Mouse (Mus musculus): ENCODE data around the gene Akr1b8.
"Not testable (repeated sequence)": the region's sequence is repeated elsewhere in the genome, so short reads cannot be mapped to it uniquely, and the experiment has no call there.

Akr1b8 gene

DNA sequence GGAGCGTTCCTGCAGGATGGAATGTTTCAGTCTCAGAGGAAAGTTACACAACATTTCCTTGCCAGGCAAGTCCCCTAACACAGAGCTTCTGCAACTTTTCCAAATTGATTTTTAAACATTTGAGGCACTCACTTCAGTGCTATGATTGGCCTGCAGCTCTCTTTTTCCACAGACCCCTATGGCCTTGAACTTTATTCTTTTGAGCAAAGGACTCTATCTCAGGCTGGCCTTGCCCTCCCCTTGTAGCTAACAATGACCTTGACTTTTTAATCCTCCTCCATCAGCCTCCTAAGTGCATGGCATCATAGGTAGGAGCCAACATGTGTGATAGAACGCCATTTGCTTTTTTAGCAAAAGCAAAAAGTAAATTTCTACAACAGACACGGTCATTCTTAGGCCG is 52.8 kb downstream of the Akr1b8 start:
- no peak for DNase-seq

DNA sequence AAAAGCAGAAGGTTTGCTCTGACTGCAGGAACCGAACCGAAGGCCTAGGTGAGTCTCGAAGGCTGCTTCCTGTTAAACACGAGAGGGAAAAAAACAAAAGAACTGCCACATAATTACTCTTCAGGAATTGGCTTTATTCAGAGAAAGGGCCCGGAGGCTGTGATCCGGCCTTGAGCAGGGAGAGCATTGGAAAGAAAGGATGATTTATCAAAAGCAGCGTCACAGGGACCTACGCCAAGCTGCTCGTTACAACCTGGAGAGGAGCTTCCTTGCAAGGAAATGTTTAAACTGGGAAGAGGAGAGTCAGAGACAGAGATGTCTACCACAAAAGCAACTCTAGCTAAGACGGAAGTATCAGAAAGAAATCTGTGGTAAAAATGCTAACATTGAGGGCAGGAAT is 53.5 kb downstream of the Akr1b8 start:
- DNase-seq, result no peak

- peak in 1 of 2 experiments; percentile 5 for DNase-seq
Observed at GRCm38 (mm10) chr6:34412023-34412422, 58.1 kb downstream of the Akr1b8 start, which contains the start of gene Akr1b7. Akr1b7 (plus strand) TSS chr6:34412334.

DNA sequence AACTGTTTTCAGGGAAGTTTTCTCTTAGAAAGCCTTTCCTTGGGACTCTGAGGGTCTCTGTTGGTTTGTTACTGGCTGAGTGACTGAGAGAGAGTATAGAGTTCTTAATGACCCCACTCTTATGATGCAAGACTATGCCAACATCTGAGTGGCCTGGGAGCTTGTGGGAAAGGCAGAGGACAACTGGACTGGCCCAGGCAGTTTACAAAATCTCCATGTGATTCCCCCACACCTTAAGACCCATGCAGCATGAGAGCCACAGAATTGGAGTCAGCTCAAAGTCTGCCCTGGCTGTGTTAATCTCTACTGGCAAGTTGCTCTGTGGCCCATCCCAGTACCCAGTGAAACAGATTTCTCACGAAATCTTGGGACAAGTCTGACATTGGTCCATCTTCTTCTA is 58.8 kb downstream of the Akr1b8 start:
- no peak for DNase-seq

GRCm38 (mm10) chr6:34413386-34413785 is 59.5 kb downstream of the Akr1b8 start:
- not testable (repeated sequence) for DNase-seq

DNA sequence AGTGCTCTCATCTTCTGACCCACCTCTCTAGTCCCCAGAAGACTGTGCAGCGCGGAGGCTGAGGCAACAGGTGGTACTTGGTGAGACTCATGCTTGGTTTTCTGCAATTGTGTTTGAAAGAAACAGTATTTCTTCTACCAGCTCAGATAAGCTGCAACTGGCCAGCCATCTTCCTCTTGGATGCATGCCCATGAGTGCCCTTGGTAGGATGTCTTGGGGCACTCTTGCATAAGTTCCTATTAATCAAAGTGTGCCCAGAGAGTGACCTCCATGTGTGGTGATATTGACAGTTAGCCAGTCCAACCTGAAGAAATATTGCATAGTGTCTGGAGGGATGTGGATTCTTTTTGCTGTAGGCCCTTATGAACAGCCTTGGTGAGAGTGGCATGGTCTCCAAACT is 62.6 kb downstream of the Akr1b8 start:
- DNase-seq, result no peak
